Mouse (Mus musculus) midbrain, embryonic 14.5 days (tissue): ENCODE measurements at regions not wholly inside any gene's neighbourhood (a gene's known extent, or its start where the extent isn't known, plus 50 kb on each side); places are given as distances from the start of the nearest gene placed in this dataset.

ENCODE experiments used
- ATAC-seq: fragments of 200-750 bp; cut with Nextera tagmentation; 2 replicates; pipeline ENCODE4 v1.8.0; 2017; ENCODE audit warnings: moderate number of reproducible peaks, moderate library complexity; ENCODE audit not compliant: low FRiP score, low TSS enrichment
- DNase-seq: peaks from one replicate; pipeline ENCODE4 v3.0.0-alpha.2; 2015
- H3K27ac ChIP-seq: fragments of 300-500 bp; sonication (generic); replicated peaks from 2 replicates; pipeline ENCODE4 v1.5.1; 2014; ENCODE audit warnings: mild to moderate bottlenecking, low read depth, low read length, moderate library complexity
- H3K27me3 ChIP-seq: fragments of 300-500 bp; sonication (generic); 2 replicates; pipeline ENCODE4 v1.6.1; 2014; ENCODE audit warnings: low read length, control low read depth, mixed read lengths; ENCODE audit not compliant: control insufficient read depth, insufficient read depth
- H3K36me3 ChIP-seq: fragments of 300-500 bp; sonication (generic); 2 replicates; pipeline ENCODE4 v1.6.1; 2014; ENCODE audit warnings: low read length, control low read depth; ENCODE audit not compliant: control insufficient read depth, insufficient read depth
- H3K4me1 ChIP-seq: fragments of 300-500 bp; sonication (generic); 2 replicates; pipeline ENCODE4 v1.6.1; 2014; ENCODE audit warnings: mild to moderate bottlenecking, antibody characterized with exemption, low read length, control low read depth; ENCODE audit not compliant: control insufficient read depth, insufficient read depth
- H3K4me2 ChIP-seq: fragments of 300-500 bp; sonication (generic); 2 replicates; pipeline ENCODE4 v1.6.1; 2014; ENCODE audit warnings: mild to moderate bottlenecking, low read length, moderate library complexity
- H3K4me3 ChIP-seq: fragments of 300-500 bp; sonication (generic); replicated peaks from 2 replicates; pipeline ENCODE4 v1.5.1; 2014; ENCODE audit warnings: low read depth, low read length
- H3K9ac ChIP-seq: fragments of 300-500 bp; sonication (generic); replicated peaks from 2 replicates; pipeline ENCODE4 v1.6.1; 2014; ENCODE audit warnings: mild to moderate bottlenecking, low read length, moderate library complexity
- H3K9me3 ChIP-seq: fragments of 300-500 bp; sonication (generic); 2 replicates; pipeline ENCODE4 v1.6.1; 2016; ENCODE audit warnings: low read length, control low read depth, mixed read lengths; ENCODE audit not compliant: control insufficient read depth
- WGBS: fragments of 180-500 bp; shearing (Covaris S2); extraction: QIAGEN DNeasy Blood & Tissue Kit; methylation state at CpG from one replicate; pipeline ENCODE4 v1.1.7; 2014; 5-methylcytosine and 5-hydroxymethylcytosine counted together

GRCm38 (mm10) chr5:126547841-126548240 is 693.8 kb upstream of the Tmem132c start:
- no peak for ATAC-seq
- 88% methylated on average over 4 of the region's 4 CpGs for WGBS
- H3K4me1 ChIP-seq, result 0 out of 2 replicates have a peak, but pooled peaks cover 5% of the 10 kb centered on the region
- no peak for DNase-seq
- H3K4me3 ChIP-seq, result no peak overlapping the region
- H3K9me3 ChIP-seq, result no peaks in the 10 kb centered on the region
- no peak overlapping the region for H3K27ac ChIP-seq
- H3K27me3 ChIP-seq, result no peaks in the 10 kb centered on the region
- no peaks in the 10 kb centered on the region for H3K36me3 ChIP-seq
- no peak overlapping the region for H3K9ac ChIP-seq
- no peak overlapping the region for H3K4me2 ChIP-seq

GRCm38 (mm10) chr5:126551676-126552075 is 689.9 kb upstream of the Tmem132c start:
- Histone ChIP-seq H3K9ac (no peak overlapping the region), H3K4me1 (no peaks in the 10 kb centered on the region), H3K27ac (no peak overlapping the region), H3K9me3 (no peaks in the 10 kb centered on the region), H3K27me3 (no peaks in the 10 kb centered on the region), H3K4me3 (no peak overlapping the region), H3K4me2 (no peak overlapping the region), H3K36me3 (no peaks in the 10 kb centered on the region)
- DNase-seq (no peak), ATAC-seq (no peak)
- 81% methylated on average over 3 of the region's 3 CpGs for WGBS

- Histone ChIP-seq H3K4me2 (no peak overlapping the region), H3K4me1 (no peaks in the 10 kb centered on the region), H3K9ac (no peak overlapping the region), H3K36me3 (no peaks in the 10 kb centered on the region), H3K9me3 (no peaks in the 10 kb centered on the region), H3K27ac (no peak overlapping the region), H3K4me3 (no peak overlapping the region), H3K27me3 (no peaks in the 10 kb centered on the region)
- DNase-seq (peak; percentile 17), ATAC-seq (no peak)
- 30% methylated on average over 4 of the region's 4 CpGs for WGBS
Measured at GRCm38 (mm10) chr5:126559011-126559410, 682.6 kb upstream of the Tmem132c start.

- Histone ChIP-seq H3K4me3 (no peak overlapping the region), H3K4me2 (no peak overlapping the region), H3K36me3 (no peaks in the 10 kb centered on the region), H3K4me1 (no peaks in the 10 kb centered on the region), H3K9me3 (no peaks in the 10 kb centered on the region), H3K27me3 (no peaks in the 10 kb centered on the region), H3K27ac (no peak overlapping the region), H3K9ac (no peak overlapping the region)
- ATAC-seq, result no peak
- WGBS, result 83% methylated on average over 2 of the region's 2 CpGs
- DNase-seq, result no peak
Measured at GRCm38 (mm10) chr5:126565817-126566216, 675.8 kb upstream of the Tmem132c start.

GRCm38 (mm10) chr5:126566226-126566625 is 675.4 kb upstream of the Tmem132c start:
- H3K36me3 ChIP-seq, result no peaks in the 10 kb centered on the region
- no peaks in the 10 kb centered on the region for H3K27me3 ChIP-seq
- no peak overlapping the region for H3K27ac ChIP-seq
- DNase-seq (no peak), ATAC-seq (no peak)
- H3K4me3 ChIP-seq, result no peak overlapping the region
- no peak overlapping the region for H3K4me2 ChIP-seq
- no peak overlapping the region for H3K9ac ChIP-seq
- no peaks in the 10 kb centered on the region for H3K9me3 ChIP-seq
- H3K4me1 ChIP-seq, result no peaks in the 10 kb centered on the region
- 81% methylated on average over 6 of the region's 6 CpGs for WGBS

- no peak for ATAC-seq
- Histone ChIP-seq H3K27me3 (no peaks in the 10 kb centered on the region), H3K27ac (no peak overlapping the region), H3K9me3 (no peaks in the 10 kb centered on the region), H3K4me1 (no peaks in the 10 kb centered on the region), H3K4me2 (no peak overlapping the region), H3K9ac (no peak overlapping the region), H3K36me3 (no peaks in the 10 kb centered on the region), H3K4me3 (no peak overlapping the region)
- no peak for DNase-seq
- WGBS, result 87% methylated on average over 2 of the region's 2 CpGs
Measured at GRCm38 (mm10) chr5:126573766-126574165, 667.8 kb upstream of the Tmem132c start.

- Histone ChIP-seq H3K4me2 (no peak overlapping the region), H3K27me3 (no peaks in the 10 kb centered on the region), H3K9me3 (no peaks in the 10 kb centered on the region), H3K4me1 (no peaks in the 10 kb centered on the region), H3K9ac (no peak overlapping the region), H3K27ac (no peak overlapping the region), H3K36me3 (no peaks in the 10 kb centered on the region), H3K4me3 (no peak overlapping the region)
- peak; percentile 51 for DNase-seq
- ATAC-seq, result no peak
- WGBS, result 58% methylated on average over 12 of the region's 12 CpGs
Measured at GRCm38 (mm10) chr5:126597786-126598330, 643.8 kb upstream of the Tmem132c start.

GRCm38 (mm10) chr5:126599561-126599960 is 642.0 kb upstream of the Tmem132c start:
- DNase-seq (peak; percentile 29), ATAC-seq (no peak)
- no peaks in the 10 kb centered on the region for H3K27me3 ChIP-seq
- no peak overlapping the region for H3K9ac ChIP-seq
- H3K36me3 ChIP-seq, result no peaks in the 10 kb centered on the region
- H3K9me3 ChIP-seq, result no peaks in the 10 kb centered on the region
- no peak overlapping the region for H3K27ac ChIP-seq
- no peak overlapping the region for H3K4me2 ChIP-seq
- no peak overlapping the region for H3K4me3 ChIP-seq
- 72% methylated on average over 5 of the region's 5 CpGs for WGBS
- no peaks in the 10 kb centered on the region for H3K4me1 ChIP-seq

GRCm38 (mm10) chr5:126606756-126607155 is 634.9 kb upstream of the Tmem132c start:
- H3K36me3 ChIP-seq, result no peaks in the 10 kb centered on the region
- no peak overlapping the region for H3K27ac ChIP-seq
- H3K4me2 ChIP-seq, result no peak overlapping the region
- H3K27me3 ChIP-seq, result no peaks in the 10 kb centered on the region
- H3K4me3 ChIP-seq, result no peak overlapping the region
- H3K9ac ChIP-seq, result no peak overlapping the region
- WGBS, result 88% methylated on average over 5 of the region's 5 CpGs
- no peaks in the 10 kb centered on the region for H3K4me1 ChIP-seq
- no peak for ATAC-seq
- no peak for DNase-seq
- no peaks in the 10 kb centered on the region for H3K9me3 ChIP-seq
